Mouse (Mus musculus) thymus, postnatal 14 days (tissue): ENCODE data around the gene Camkk1.
A peak's percentile ranks its signal among the peaks of the same experiment; 100 is the strongest.

Experiments used
- DNase-seq: peaks from one replicate; pipeline ENCODE4 v3.0.0; 2021

Gene Camkk1

DNA sequence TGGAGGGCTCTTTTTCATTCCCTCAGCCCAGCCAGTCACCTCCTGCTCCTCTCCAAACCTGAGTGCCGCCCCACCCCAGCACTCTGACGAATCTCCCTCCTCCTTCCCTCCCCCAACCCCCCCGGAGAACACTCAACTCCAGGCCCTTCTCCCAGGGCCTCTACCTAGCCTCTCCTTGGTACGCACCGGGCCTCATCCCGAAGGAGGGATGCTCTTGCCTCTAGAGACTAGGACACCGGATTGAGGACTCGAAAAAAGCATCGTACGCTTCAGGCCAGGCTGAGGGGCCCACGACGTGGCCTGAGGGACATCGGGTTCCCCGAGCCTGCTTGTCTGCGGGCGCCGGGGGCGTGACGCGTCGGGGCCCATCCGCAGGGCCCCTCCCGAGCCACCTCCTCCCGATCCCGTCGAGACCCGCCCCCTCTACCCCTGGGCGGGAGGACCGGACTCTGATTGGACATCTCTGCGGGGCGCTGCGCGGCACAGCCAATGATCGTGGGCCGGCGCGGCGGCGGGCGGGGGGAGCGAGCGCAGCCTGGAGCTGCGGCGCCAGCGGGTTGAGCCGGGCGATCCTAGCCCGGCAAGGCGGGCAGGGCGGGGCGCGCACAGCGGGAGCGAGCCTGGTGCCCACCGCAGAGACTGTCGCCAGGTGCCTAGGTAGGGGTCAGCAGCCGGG is at the start of gene Camkk1:
Camkk1 (plus strand) TSS at position 538 of the 676 bp plus-strand sequence.
- DNase-seq: peak; percentile 97

DNA sequence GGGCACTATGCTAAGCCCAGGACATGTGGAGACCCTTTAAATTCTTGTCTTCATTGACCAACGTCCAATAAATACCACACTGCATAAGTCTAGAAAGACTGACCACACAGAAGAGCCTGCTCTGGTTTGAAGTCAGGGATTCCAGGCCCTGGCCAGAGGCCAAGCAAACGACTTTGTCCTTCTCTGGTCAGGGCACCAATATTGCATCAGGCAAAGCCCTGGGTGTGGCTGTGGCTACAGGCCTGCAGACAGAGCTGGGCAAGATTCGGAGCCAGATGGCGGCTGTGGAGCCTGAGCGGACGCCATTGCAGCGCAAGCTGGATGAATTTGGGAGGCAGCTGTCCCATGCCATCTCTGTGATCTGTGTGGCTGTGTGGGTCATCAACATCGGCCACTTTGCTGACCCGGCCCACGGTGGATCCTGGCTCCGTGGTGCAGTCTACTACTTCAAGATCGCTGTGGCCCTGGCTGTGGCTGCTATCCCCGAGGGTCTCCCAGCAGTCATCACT is 43.8 kb upstream of the Camkk1 start:
- DNase-seq: no peak

DNA sequence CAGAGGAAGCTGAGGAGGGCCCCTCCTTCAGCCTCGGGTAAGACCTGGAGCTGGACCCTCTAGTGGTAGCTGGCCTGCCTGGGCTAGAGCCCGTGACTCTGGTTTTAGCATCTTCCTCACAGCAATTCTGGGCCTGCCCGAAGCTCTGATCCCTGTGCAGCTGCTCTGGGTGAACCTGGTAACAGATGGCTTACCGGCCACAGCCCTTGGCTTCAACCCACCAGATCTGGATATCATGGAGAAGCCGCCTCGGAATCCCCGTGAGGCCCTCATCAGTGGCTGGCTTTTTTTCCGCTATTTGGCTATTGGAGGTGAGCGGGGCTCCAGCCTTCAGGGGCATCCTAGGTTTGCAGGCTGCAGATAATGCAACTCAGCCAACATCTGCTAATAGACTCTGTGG is 36.3 kb upstream of the Camkk1 start:
- no peak for DNase-seq

- peak; percentile 58 for DNase-seq
Observed at GRCm38 (mm10) chr11:72983283-72983682, 35.5 kb upstream of the Camkk1 start.

DNA sequence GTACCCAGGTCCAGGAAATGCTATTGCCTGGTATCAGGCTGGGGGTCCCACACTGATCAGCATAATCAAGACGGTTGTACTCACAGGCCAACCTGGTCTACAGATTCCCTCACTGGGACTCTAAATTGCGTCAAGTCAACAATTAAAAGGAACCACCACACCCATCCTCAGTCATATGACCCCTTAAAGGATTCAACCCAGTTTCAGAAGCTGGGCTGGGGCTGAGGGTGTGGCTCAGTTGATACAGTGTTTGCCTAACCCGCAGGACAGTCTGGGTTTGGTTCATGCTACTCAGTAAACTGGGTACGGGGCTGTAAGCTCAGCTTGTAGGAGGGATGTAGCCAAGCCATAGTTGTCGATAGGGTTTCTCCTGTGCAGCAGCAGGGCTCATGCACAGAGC is 32.1 kb upstream of the Camkk1 start:
- DNase-seq: no peak

DNA sequence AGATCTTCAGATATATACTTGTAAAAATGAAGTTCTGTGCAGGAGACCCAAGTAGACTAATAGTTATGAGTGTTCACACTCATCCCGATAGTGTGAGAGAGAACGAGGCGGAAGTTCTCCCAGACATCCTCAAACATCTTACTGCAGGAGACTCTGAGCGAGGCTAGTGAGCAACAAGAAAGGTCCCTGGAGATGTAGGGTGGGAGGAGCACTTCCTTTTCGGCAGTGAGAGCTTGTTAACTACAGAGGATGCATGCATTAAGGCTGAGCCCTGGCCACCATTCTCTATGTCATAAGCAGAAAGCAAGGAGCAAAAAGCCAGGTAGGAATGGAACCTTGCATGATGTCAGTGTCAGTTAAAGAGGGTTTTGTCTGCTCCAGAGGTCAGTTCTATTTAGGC is 31.6 kb upstream of the Camkk1 start:
- DNase-seq: no peak

- DNase-seq: no peak
Observed at GRCm38 (mm10) chr11:72987807-72988206, 31.0 kb upstream of the Camkk1 start.

DNA sequence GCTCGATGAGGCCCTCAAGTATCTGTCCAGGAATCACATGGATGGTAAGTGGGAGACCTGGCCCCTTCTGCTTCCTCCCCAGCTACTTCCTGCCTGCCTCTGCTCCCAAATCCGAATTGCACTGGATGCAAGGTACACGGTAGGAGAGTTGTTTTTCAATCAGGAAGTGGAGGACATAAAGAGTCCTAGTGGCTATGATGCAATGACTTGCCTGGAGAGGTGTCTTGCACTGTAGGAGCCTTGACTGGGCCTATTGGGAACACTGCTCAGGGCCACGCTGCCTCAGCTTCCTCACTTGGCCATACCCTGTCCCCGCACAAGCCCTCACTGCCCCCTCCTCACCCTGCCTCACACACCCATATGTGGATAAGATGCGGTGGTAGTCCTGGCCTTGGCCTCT is 29.8 kb upstream of the Camkk1 start:
- no peak for DNase-seq

DNA sequence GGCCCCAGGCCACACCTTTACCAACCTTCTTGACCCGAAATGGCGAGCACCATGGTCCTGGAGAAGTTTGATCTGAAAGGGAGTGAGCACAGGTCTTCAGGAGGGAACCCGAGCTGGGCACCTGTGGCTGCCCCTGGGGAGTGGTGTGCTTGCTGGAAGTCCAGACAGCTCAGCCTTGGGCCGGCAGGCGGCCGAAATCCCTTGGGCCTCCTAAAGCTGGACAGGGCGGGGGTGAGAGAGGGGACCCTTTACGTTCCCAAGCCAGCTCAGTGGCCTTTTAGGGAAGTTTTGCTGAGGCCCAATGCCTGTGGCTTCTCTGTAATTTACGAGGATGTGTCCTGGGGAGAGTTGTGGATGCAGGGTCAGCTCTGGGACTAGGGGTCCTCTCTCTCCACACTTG is 28.1 kb upstream of the Camkk1 start:
- DNase-seq: no peak

DNA sequence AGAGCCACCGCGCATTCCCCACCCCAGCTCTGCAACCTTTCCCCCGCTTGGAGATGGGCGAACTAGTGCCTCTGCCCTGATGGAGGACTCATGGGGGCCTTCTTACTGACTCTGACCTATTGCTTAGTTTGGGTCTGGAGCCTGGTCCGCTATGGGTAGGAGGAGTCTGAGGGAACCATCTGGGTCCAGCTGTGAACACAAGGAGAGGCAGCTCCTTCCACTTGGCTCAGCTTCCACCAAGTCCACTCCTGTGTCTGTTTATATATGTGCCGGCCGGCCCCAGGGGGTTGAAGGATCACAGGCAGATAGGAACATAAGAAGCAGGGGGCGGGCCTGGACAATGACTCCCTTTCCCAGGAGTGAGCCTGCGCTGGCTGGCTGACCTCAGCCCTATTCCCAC is 26.8 kb upstream of the Camkk1 start:
- DNase-seq: no peak

DNA sequence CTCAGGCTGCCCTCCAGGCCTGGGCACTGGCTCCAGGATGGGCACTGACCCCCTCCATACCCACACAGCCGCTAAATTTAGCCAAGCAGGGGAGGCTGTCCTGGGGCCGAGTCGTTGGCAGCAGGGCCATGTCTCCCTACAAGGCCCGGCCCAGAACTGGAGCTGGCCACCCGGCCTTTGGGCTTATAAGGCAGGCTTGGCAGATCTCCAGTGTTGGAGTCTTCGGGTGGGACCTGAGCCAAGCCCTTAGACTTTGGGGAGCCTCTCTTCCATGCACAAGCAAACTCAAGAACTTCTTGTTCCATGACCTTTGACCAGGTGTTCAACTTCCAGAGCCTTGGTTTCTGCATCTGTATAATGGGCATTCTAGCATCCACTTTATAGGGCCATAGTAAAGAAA is 22.5 kb upstream of the Camkk1 start:
- DNase-seq: no peak

- no peak for DNase-seq
Observed at GRCm38 (mm10) chr11:72996781-72997180, 22.0 kb upstream of the Camkk1 start.

GRCm38 (mm10) chr11:72997529-72998326 is 21.1 kb upstream of the Camkk1 start:
- DNase-seq: no peak

- DNase-seq: no peak
Observed at GRCm38 (mm10) chr11:72998771-72999170, 20.0 kb upstream of the Camkk1 start, which contains the start of gene P2rx1. Gene P2rx1 (plus strand): TSS chr11:72999103.

GRCm38 (mm10) chr11:73001029-73001428 is 17.8 kb upstream of the Camkk1 start:
- peak; percentile 80 for DNase-seq

- DNase-seq: peak; percentile 66
Observed at GRCm38 (mm10) chr11:73006377-73006776, 12.4 kb upstream of the Camkk1 start.

- no peak for DNase-seq
Observed at GRCm38 (mm10) chr11:73007113-73007512, 11.7 kb upstream of the Camkk1 start.

GRCm38 (mm10) chr11:73007698-73008481 is 10.9 kb upstream of the Camkk1 start:
- DNase-seq: peak; percentile 85

GRCm38 (mm10) chr11:73008826-73009225 is 10.0 kb upstream of the Camkk1 start:
- DNase-seq: peak; percentile 67

GRCm38 (mm10) chr11:73009531-73010274 is 9.1 kb upstream of the Camkk1 start:
- DNase-seq: peak; percentile 80

DNA sequence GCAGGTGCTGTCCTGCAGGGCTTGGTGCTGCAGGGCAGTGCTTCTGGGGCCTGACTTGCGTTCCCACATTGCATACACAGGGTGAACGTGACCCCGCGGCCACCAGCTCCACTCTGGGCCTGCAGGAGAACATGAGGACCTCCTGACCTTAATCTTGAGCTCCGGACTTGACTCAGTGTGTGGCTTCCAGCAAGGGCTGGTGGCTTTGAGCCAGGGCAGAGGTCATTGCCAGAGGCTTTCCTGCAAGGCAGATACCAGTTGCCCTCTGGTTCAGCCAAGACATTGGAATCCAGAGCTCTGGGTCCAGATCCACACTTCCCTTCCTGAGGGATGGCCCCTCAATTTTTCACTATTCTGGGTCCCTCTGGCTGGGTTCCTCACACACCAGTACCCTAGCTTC is 4.8 kb upstream of the Camkk1 start:
- no peak for DNase-seq

DNA sequence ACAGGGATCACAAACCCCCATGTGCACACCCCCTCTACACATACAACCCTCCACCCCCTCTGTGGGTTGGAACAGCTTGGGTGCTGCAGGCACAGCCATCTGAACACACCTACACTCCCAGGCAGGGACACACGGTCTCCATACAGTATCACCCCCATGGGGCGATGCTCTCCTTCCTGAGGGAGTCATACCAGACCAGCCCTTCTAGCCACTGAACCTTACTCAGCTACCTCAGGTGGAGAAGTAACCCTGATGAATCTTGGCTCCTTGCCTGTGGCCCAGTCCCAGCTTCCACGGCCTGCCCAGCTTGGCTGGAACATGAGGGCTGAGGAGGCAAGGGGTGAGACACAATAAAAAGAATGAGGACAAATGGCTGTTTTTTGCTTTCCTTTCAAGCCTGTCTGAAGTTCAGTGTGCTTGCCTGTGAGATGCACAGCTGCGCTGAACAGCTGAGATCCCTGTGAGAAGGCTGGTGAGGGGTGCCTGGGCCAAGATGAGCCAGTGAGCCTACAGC is 3.9 kb upstream of the Camkk1 start:
- peak; percentile 80 for DNase-seq
